Mouse (Mus musculus): ENCODE data around the gene Dynlt1c.
"Not testable (repeated sequence)": the region's sequence is repeated elsewhere in the genome, so short reads cannot be mapped to it uniquely, and the experiment has no call there.

GRCm38 (mm10) chr17:6620730-6621451 lies 19.4 kb downstream of the Dynlt1c start:
- not testable (repeated sequence) for TF ChIP-seq CTCF (IDR thresholded peaks at IDR 0.05; ENCODE audit: low read depth); EP300 (optimal IDR thresholded peaks at IDR 0.05)

Measured in stomach, postnatal 0 days (tissue).